Mouse (Mus musculus) liver, embryonic 14.5 days (tissue): ENCODE data around the gene Rdm1.

Experiments
- CTCF ChIP-seq: IDR thresholded peaks from 2 replicates; pipeline ENCODE4 v1.5.1; 2016; ENCODE audit warnings: antibody characterized with exemption, low read depth, control low read depth
- EP300 ChIP-seq: IDR thresholded peaks from 2 replicates; pipeline ENCODE4 v1.6.1; 2016; ENCODE audit warnings: antibody characterized with exemption, low read depth

DNA sequence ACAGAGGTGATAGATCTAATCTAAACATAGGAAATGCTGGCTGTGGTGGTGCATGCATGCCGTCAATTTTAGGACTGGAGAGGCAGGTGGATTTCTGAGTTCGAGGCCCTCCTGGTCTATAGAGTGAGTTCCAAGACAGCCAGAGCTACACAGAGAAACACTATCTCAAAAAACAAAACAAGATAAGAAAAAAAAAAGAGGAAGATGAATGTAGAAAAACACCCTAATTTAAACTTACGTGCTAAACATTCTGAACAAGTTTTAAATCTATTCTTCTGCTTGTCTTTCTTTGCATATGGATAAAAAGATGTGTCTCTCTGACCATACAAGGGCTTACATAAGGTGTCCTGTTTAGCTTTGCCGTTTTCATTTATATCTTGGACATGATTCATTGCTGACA, 44.3 kb downstream of the Rdm1 start:
- TF ChIP-seq CTCF, result no peak
- no peak for TF ChIP-seq EP300
